Mouse (Mus musculus): ENCODE data around the gene Szt2. TPM values are rescaled to one million over a fixed set of nuclear protein-coding genes. Genes with fewer than 3 reads are reported as not detected.

The Szt2 gene
- total and polyA plus RNA-seq, 2 experiments from 2014 or later: 4.6 to 18.8 TPM

DNA sequence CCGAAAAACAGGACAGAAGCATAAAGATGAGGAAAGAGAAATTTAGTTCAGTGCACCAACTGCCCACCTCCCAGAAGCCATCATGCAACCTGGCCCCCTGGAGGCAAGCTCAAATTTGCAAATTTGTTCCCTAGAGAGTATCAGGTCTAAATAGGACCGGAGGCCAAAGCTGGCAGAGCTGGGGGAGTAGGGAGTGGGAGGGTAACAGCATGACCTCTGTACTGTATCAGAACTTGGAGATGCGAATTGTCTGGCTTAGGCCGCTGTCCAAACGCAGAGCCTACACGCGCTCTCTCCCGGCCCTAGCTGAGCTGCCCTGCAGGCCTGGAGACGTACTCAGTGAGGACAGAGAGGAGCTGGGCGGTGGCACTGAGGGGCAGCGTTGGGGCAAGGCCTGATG is 18.9 kb downstream of the Szt2 start:
- WGBS: 91% methylated on average over 11 of the region's 11 CpGs
- H3K27me3 ChIP-seq (ENCODE audit: insufficient read depth, low read length): no peaks in the 10 kb centered on the region
- ATAC-seq (ENCODE audit: low FRiP score): no peak
- no peak overlapping the region for H3K4me3 ChIP-seq (ENCODE audit: low read depth, low read length)
- H3K4me1 ChIP-seq (ENCODE audit: insufficient read depth, low read length): no peaks in the 10 kb centered on the region
- H3K9ac ChIP-seq (replicated peaks; ENCODE audit: low read length, poor library complexity, severe bottlenecking): no peak overlapping the region
- peaks cover 98% of the 10 kb centered on the region for H3K36me3 ChIP-seq (ENCODE audit: insufficient read depth, low read length)
- no peak for TF ChIP-seq CTCF (IDR thresholded peaks at IDR 0.05)
- DNase-seq (ENCODE audit: low spot score): no peak
- no peak overlapping the region for H3K4me2 ChIP-seq (ENCODE audit: low read depth, low read length, poor library complexity, severe bottlenecking)
- H3K9me3 ChIP-seq (ENCODE audit: low read length): no peaks in the 10 kb centered on the region
- no peak overlapping the region for H3K27ac ChIP-seq (ENCODE audit: low read depth, low read length)

GRCm38 (mm10) chr4:118387316-118387715 is 21.8 kb downstream of the Szt2 start:
- Histone ChIP-seq H3K9ac (replicated peaks; ENCODE audit: low read length, poor library complexity, severe bottlenecking) (no peak overlapping the region), H3K4me2 (ENCODE audit: low read depth, low read length, poor library complexity, severe bottlenecking) (no peak overlapping the region), H3K36me3 (ENCODE audit: insufficient read depth, low read length) (peaks cover 97% of the 10 kb centered on the region), H3K27ac (ENCODE audit: low read depth, low read length) (no peak overlapping the region), H3K27me3 (ENCODE audit: insufficient read depth, low read length) (no peaks in the 10 kb centered on the region), H3K9me3 (ENCODE audit: low read length) (no peaks in the 10 kb centered on the region), H3K4me1 (ENCODE audit: insufficient read depth, low read length) (no peaks in the 10 kb centered on the region), H3K4me3 (ENCODE audit: low read depth, low read length) (no peak overlapping the region)
- TF ChIP-seq CTCF (IDR thresholded peaks at IDR 0.05): no peak
- DNase-seq (ENCODE audit: low spot score) (no peak), ATAC-seq (ENCODE audit: low FRiP score) (no peak)
- 91% methylated on average over 8 of the region's 8 CpGs for WGBS

- Histone ChIP-seq H3K27ac (ENCODE audit: low read depth, low read length) (no peak overlapping the region), H3K9ac (replicated peaks; ENCODE audit: low read length, poor library complexity, severe bottlenecking) (no peak overlapping the region), H3K9me3 (ENCODE audit: low read length) (no peaks in the 10 kb centered on the region), H3K4me1 (ENCODE audit: insufficient read depth, low read length) (no peaks in the 10 kb centered on the region), H3K4me3 (ENCODE audit: low read depth, low read length) (no peak overlapping the region), H3K36me3 (ENCODE audit: insufficient read depth, low read length) (peaks cover 89% of the 10 kb centered on the region), H3K4me2 (ENCODE audit: low read depth, low read length, poor library complexity, severe bottlenecking) (no peak overlapping the region), H3K27me3 (ENCODE audit: insufficient read depth, low read length) (no peaks in the 10 kb centered on the region)
- WGBS: 95% methylated on average over 7 of the region's 7 CpGs
- no peak for ATAC-seq (ENCODE audit: low FRiP score)
- TF ChIP-seq CTCF (IDR thresholded peaks at IDR 0.05): no peak
- DNase-seq (ENCODE audit: low spot score): no peak
These were observed 25.8 kb downstream of the Szt2 start for GRCm38 (mm10) chr4:118383271-118383670.

DNA sequence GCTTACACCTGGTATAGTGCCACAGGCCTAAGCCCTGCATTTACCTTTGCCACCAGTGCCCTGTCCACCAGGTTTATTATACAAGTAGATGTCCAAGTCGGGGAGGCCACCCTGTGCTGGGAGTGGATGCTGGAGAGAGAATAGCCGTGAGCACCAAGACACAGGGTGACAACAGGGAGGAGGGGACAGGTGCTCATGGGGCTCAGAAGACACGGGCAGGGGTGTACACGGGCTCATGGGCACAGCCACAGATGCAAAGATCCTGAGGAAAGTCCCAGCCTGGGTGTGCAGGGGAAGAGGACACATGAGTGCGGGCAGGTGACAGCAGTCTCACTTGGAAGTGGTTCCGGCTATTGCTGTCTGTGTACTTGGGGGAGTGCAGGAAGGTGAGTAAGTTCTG is 33.1 kb downstream of the Szt2 start:
- H3K4me3 ChIP-seq (ENCODE audit: low read depth, low read length): no peak overlapping the region
- TF ChIP-seq CTCF (IDR thresholded peaks at IDR 0.05): no peak
- H3K9me3 ChIP-seq (ENCODE audit: low read length): no peaks in the 10 kb centered on the region
- ATAC-seq (ENCODE audit: low FRiP score): no peak
- H3K27ac ChIP-seq (ENCODE audit: low read depth, low read length): no peak overlapping the region
- no peak overlapping the region for H3K9ac ChIP-seq (replicated peaks; ENCODE audit: low read length, poor library complexity, severe bottlenecking)
- 94% methylated on average over 6 of the region's 6 CpGs for WGBS
- H3K4me2 ChIP-seq (ENCODE audit: low read depth, low read length, poor library complexity, severe bottlenecking): no peak overlapping the region
- peaks cover 86% of the 10 kb centered on the region for H3K36me3 ChIP-seq (ENCODE audit: insufficient read depth, low read length)
- DNase-seq (ENCODE audit: low spot score): no peak
- no peaks in the 10 kb centered on the region for H3K4me1 ChIP-seq (ENCODE audit: insufficient read depth, low read length)
- H3K27me3 ChIP-seq (ENCODE audit: insufficient read depth, low read length): no peaks in the 10 kb centered on the region

DNA sequence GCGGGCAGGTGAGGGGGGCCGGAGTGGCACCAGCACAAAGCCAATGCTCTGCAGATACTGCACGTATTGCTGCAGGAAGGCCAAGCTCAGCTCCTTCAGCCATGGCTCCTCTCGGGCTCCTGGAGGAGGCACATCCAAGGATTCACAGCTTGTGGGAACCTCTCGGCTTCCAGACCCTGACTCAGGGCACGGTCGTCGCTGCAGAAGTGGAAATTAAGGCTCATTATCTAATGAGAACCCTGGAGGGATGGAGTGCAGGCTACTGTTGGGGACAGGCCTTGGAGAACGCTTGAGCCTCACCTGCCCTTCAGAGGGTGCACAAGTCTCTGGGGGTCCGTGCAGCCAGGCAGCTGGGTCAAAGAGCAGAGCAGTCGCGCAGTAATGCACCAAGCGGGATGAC is 37.3 kb downstream of the Szt2 start:
- H3K4me3 ChIP-seq (ENCODE audit: low read depth, low read length): no peak overlapping the region
- ATAC-seq (ENCODE audit: low FRiP score) (no peak), DNase-seq (ENCODE audit: low spot score) (no peak)
- H3K27ac ChIP-seq (ENCODE audit: low read depth, low read length): no peak overlapping the region
- H3K4me2 ChIP-seq (ENCODE audit: low read depth, low read length, poor library complexity, severe bottlenecking): no peak overlapping the region
- H3K27me3 ChIP-seq (ENCODE audit: insufficient read depth, low read length): no peaks in the 10 kb centered on the region
- no peaks in the 10 kb centered on the region for H3K9me3 ChIP-seq (ENCODE audit: low read length)
- WGBS: 96% methylated on average over 13 of the region's 13 CpGs
- peaks cover 82% of the 10 kb centered on the region for H3K36me3 ChIP-seq (ENCODE audit: insufficient read depth, low read length)
- H3K4me1 ChIP-seq (ENCODE audit: insufficient read depth, low read length): no peaks in the 10 kb centered on the region
- TF ChIP-seq CTCF (IDR thresholded peaks at IDR 0.05): no peak
- H3K9ac ChIP-seq (replicated peaks; ENCODE audit: low read length, poor library complexity, severe bottlenecking): no peak overlapping the region

GRCm38 (mm10) chr4:118368616-118369015 is 40.5 kb downstream of the Szt2 start:
- Histone ChIP-seq H3K9ac (replicated peaks; ENCODE audit: low read length, poor library complexity, severe bottlenecking) (no peak overlapping the region), H3K27me3 (ENCODE audit: insufficient read depth, low read length) (no peaks in the 10 kb centered on the region), H3K27ac (ENCODE audit: low read depth, low read length) (no peak overlapping the region), H3K36me3 (ENCODE audit: insufficient read depth, low read length) (peaks cover 79% of the 10 kb centered on the region), H3K4me1 (ENCODE audit: insufficient read depth, low read length) (no peaks in the 10 kb centered on the region), H3K4me2 (ENCODE audit: low read depth, low read length, poor library complexity, severe bottlenecking) (no peak overlapping the region), H3K9me3 (ENCODE audit: low read length) (no peaks in the 10 kb centered on the region), H3K4me3 (ENCODE audit: low read depth, low read length) (no peak overlapping the region)
- 92% methylated on average over 3 of the region's 3 CpGs for WGBS
- ATAC-seq (ENCODE audit: low FRiP score): no peak
- TF ChIP-seq CTCF (IDR thresholded peaks at IDR 0.05): no peak
- DNase-seq (ENCODE audit: low spot score): no peak
